Mouse (Mus musculus): ENCODE measurements around the gene Plcb4.
A peak's percentile ranks its signal among the peaks of the same experiment; 100 is the strongest.

Plcb4 gene

DNA sequence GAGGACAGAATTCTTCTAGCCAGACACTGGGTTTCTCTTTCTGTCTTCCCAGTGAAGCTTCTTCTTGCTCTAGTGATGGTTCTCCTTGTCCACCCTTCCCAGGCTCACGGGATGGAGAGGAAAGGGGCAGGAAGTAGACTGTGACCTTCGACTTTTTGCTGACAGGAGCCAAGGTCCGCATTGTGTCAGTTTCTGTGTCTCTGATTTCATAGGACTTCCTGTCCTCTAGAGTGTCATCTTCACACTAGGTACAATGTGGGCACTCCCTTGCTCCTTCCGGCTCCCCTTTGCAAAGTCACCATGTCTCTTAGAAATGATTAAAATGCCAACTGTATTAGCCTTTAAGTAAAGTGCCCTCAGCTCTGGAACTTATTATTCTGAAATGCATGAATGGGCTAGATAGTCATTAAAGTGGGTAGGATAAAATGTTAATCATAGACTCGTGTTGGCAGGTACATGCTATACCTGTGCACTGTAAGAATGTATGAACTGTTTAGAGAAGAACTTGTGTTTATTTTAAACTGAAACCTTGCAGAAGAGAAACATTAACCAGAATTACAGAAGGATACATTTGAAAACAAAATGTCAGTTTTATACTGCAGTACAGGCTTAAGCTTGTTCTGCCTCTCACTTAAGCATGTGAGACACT lies 152.8 kb downstream of the Plcb4 start:
- no peak for DNase-seq (ENCODE audit: low read depth)

- DNase-seq (ENCODE audit: low read depth): no peak
These were observed 154.0 kb downstream of the Plcb4 start for GRCm38 (mm10) chr2:135812701-135813246.

- no peak for DNase-seq (ENCODE audit: low read depth)
These were observed 161.9 kb downstream of the Plcb4 start for GRCm38 (mm10) chr2:135820691-135821090.

DNA sequence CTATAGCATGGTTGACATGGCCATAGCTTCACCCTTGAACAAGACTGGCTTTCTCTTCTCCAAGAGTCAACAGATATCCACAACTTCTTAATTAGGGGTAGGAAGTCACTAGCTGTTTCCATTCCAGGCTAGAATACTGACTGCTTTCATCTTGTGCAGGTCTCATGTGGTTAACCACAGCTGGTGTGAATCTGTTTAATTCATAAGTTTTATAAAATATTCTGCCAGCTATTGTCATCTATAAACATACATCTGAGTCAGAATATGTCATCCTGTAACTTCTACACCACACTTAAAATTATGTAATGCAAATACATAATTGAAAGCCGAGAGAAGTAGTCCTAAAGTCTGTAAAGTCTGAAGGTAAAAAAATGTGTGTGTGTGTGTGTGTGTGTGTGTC lies 164.9 kb downstream of the Plcb4 start:
- no peak for DNase-seq (ENCODE audit: low read depth)

GRCm38 (mm10) chr2:135824757-135825156 lies 165.9 kb downstream of the Plcb4 start:
- DNase-seq (ENCODE audit: low read depth): no peak

DNA sequence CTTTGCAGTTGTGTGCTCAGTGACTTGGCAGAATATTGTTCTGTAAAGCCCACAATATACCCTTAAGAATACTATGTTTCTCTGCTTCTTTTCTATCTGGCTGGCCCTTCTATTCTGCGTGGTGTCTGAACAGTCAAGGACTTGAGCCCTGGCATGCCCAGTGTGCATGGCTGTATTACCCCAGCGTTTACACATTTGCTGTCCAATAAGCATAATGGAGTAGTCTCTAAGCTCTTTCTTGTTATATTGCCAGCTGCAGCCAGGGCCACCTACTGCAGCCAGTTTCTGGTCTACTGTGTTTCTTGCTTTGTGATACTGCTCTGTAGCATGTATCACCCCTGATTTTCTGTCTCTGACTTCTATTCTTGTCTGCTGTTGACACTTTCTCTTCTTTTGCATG lies 166.8 kb downstream of the Plcb4 start:
- DNase-seq (ENCODE audit: low read depth): no peak

DNA sequence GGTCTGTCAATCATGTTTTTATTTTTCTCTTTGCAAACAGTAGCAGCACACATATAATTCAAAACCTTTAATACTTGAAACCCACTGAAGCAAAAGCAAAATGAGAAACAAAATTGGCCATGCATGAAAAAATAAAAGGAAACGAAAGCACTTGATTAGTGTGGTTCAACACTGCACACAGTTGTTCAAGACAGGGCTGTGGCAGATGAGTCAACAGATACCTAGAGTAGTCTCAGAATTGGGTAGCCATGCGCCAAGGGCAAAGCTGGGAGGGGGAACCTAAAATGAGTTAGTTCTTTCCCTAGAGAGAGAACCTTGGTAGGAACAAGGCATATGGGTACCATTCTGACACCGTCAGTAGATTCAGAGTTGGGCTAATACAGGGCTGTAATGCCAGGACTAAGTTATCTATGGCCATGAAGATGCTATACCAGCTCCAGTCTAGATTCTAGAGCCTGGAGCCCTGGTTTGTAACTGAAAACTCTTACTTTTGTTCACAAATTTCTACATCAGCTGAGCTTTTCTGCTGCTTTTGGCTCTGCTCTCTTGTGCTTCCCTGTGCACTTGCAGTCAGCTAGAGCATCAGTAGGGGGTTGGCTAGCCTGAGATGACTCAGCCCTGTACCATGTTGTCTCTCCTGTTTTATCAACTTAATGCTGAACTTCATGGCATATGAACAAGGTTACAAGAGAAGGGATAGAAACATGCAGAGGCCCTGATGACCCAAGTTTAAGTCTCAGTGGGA lies 168.0 kb downstream of the Plcb4 start:
- DNase-seq (ENCODE audit: low read depth): no peak

DNA sequence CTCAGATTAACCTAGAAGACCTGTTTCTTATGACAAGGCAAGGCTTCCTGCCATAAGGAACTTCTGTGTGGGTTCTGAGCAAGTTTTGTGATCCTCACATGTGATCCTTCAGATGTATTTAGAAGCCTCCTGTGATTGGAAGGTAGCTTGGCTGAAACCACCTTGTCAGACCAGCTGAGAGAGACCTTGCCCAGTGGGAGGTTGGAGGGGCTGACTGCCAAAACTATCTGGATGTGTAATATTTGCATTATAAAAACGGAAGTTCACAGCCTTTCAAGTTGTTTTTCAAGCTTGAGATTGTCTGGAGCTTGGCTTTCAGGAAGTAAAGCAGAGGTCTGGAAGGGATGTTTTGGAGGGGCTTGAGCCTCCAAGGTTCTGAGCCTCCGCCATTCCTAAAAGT lies 169.6 kb downstream of the Plcb4 start:
- no peak for DNase-seq (ENCODE audit: low read depth)

GRCm38 (mm10) chr2:135833743-135834142 lies 174.9 kb downstream of the Plcb4 start:
- DNase-seq (ENCODE audit: low read depth): no peak

GRCm38 (mm10) chr2:135834435-135834834 lies 175.6 kb downstream of the Plcb4 start:
- no peak for DNase-seq (ENCODE audit: low read depth)

DNA sequence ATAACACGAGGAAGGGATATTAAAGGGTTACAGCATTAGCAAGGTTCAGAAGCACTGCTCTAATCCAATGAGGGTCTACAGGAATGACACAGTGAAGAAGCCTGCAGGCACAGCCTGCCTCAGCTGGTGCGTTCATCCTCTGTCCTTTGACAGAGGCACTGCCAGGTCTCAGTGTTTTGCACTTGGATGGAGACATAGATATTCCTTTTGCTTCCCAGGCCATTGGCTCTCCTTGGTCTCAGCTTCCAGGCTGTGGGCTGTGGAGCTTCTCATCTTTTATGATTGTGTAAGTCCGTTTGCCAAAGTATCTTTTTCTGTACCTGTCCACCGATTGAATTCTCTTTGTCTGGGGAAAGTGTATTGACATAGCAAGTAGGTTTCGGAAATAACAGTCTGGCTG lies 177.1 kb downstream of the Plcb4 start:
- DNase-seq (ENCODE audit: low read depth): no peak

DNA sequence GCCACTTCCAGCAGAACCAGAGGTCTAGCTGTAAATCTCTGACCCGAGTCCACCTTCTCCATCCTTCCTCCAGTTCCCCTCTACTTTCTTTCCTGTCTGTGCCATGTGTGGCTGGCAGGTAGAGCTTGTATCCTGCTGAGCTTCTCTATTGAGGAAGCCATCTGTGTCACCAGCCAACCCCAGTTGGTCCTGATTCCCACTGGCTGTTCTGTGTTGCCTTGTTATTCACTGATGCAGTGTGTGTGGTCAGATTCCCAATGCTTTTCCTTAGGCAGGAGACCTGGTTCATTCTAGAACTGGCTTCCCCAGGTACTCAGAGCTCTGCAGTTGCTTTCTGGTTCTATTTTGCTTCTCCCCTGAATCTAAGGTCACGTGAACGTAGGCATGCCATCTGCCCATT lies 177.6 kb downstream of the Plcb4 start:
- no peak for DNase-seq (ENCODE audit: low read depth)

GRCm38 (mm10) chr2:135837730-135838129 lies 178.9 kb downstream of the Plcb4 start:
- DNase-seq (ENCODE audit: low read depth): no peak

- DNase-seq (ENCODE audit: low read depth): no peak
These were observed 179.3 kb downstream of the Plcb4 start for GRCm38 (mm10) chr2:135838135-135838534.

- DNase-seq (ENCODE audit: low read depth): no peak
These were observed 180.0 kb downstream of the Plcb4 start for GRCm38 (mm10) chr2:135838651-135839286.

- DNase-seq (ENCODE audit: low read depth): no peak
These were observed 184.9 kb downstream of the Plcb4 start for GRCm38 (mm10) chr2:135843721-135844120.

DNA sequence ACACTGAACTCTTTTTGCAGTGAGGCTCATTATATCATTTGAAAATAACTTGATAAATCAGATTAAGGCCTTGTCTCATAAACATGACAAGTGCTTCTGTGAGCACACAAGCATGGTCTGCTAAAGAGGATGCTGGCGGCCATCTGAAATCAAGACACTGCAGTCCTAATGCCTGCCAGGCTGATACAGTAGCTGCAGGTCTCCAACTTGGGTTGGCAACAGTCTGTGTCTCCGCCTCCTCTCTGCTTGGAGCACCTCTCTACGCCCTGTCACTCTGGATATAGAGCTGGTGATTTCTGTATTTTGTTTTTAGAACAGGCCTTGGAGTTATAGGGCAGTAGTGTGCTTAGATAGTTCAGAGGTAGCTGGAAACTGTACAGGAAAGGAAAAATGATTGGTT lies 188.1 kb downstream of the Plcb4 start:
- no peak for DNase-seq (ENCODE audit: low read depth)

DNA sequence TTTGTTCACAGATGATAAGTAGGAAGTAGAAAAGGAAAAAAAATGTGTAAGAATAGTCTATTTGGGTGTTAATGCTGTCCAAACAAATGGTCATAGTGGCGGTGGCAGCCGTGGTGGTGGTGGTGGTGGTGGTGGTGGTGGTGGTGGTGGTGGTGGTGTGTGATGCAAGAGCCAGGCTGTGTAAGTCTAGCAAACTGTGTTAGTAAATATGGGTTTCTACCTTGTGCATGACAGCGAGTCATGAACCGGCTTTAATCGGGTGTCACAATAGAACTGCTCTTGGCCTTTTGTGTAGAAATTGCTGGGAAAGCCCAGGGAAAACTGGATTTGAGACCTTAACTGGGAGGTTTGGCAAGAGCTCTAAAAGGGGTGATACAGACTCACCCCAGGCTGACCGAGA lies 188.9 kb downstream of the Plcb4 start:
- no peak for DNase-seq (ENCODE audit: low read depth)

- DNase-seq (ENCODE audit: low read depth): no peak
These were observed 189.4 kb downstream of the Plcb4 start for GRCm38 (mm10) chr2:135848169-135848568.

GRCm38 (mm10) chr2:135851964-135852363 lies 193.2 kb downstream of the Plcb4 start:
- no peak for DNase-seq (ENCODE audit: low read depth)

- DNase-seq (ENCODE audit: low read depth): peak; percentile 7
These were observed 194.3 kb downstream of the Plcb4 start for GRCm38 (mm10) chr2:135853085-135853484.

DNA sequence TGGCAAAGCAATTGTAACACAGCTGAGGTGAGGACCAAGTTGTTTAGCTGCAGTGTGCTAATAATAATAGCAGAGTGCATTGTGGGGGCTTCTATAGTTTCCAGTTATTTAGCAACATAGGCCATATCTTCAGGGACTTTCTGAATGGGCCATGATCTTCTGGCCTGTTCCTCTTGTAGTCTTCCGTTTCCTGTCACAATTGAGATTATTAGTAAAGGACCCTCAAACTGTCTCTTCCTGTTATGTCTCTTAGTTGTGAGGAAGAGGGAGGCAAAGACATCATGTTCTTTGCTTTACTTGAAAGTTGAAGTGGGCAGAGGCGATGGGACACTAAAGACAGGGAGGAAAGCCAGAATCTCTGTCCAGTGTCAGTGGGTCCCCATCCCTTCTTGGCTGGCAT lies 195.2 kb downstream of the Plcb4 start:
- no peak for DNase-seq (ENCODE audit: low read depth)

DNA sequence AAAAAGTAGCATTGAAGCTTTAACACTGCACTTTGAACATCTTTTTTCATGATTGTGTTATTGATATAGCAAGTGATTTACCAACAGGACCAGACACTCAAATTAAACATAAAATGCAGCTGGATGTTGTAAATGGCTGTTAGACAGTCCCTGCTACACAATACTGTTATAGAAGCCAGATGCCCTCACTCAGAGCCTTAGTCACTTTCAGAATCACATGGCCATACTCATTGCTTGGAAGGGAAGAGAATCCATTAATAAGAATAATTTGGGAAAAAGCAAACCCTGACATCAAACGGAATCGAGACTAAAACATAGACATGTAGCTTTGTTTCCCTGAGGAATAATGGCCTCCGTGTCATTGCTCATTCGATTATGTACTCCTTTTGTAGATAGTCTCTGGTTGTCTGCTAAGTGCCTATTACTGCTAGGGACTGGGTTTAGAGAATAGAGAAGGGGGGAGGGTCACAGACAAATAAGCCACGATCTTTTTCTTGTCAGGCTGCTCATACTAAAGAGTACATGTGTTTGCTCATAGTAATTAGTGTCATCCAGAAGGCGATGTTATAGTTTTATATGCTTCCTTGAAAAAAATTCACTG lies 197.2 kb downstream of the Plcb4 start:
- no peak for DNase-seq (ENCODE audit: low read depth)
